ENCODE assay signal across 17 mouse cellular contexts in genomic region chr19:46784502-46784901, GRCm38 (mm10). TPM values are rescaled to one million over a fixed set of nuclear protein-coding genes. Genes with fewer than 3 reads are reported as not detected.
DNase-seq lines count a peak whose midpoint lies in the region; ATAC-seq lines count a peak whose summit lies in the region.
"Had no signal": no experiment of that assay in that cellular context is flagged by ENCODE, and none has a peak within 500 bp of the region (broad histone marks: within the 10 kb centered on the region; RNA-seq: fewer than 3 reads in every experiment).

No protein-coding gene starts in this region.

- peak; percentile 24 for DNase-seq in adrenal gland, postnatal 14 days
- no peak for DNase-seq in adrenal gland, postnatal 4 days (ENCODE audit: low spot score in 2 of 2)
- peak; percentile 34 for DNase-seq in 3T3-L1 (ENCODE audit: low read depth, low spot score)
- no peak for DNase-seq in right cerebral cortex, adult 2 months (ENCODE audit: low spot score in 2 of 2)
- no peak for DNase-seq in embryo, embryonic 10.5 days (ENCODE audit: low spot score)
- no peak for DNase-seq in left cerebral cortex, postnatal 25 days (ENCODE audit: low spot score in 2 of 2)
- DNase-seq: adrenal gland, adult 2 months; gastrocnemius, adult 2 months; heart, postnatal 36 days; kidney, postnatal 14 days; thymus, postnatal 25 days had no signal

- H3K4me3 ChIP-seq in intestine, embryonic 15.5 days (replicated peaks) = no peak overlapping the region
- H3K4me3 ChIP-seq in liver, embryonic 16.5 days (ENCODE audit: low read depth, low read length) = no peak overlapping the region
- H3K4me3 ChIP-seq: embryonic facial prominence, embryonic 15.5 days; gastrocnemius, adult 2 months; limb, embryonic 13.5 days had no signal

- intact Hi-C loops in left cerebral cortex, postnatal 25 days (cut with DNase I) = no loop called here

- 0 out of 2 replicates have a peak overlapping the region, but pooled peaks have one; percentile 14 for H3K4me2 ChIP-seq in intestine, embryonic 15.5 days (replicated peaks)
- H3K4me2 ChIP-seq in liver, embryonic 16.5 days (ENCODE audit: low read depth, low read length) = peak overlapping the region; percentile 10; the same call in 1 of the 2 replicates
- H3K4me2 ChIP-seq: embryonic facial prominence, embryonic 15.5 days; limb, embryonic 13.5 days had no signal

- ATAC-seq in intestine, embryonic 15.5 days = peak; percentile 94
- ATAC-seq in liver, embryonic 16.5 days (ENCODE audit: low read depth) = peak; percentile 70
- ATAC-seq: forebrain, embryonic 14.5 days; hindbrain, postnatal 0 days had no signal

- H3K36me3 ChIP-seq in intestine, embryonic 15.5 days = no peaks in the 10 kb centered on the region
- H3K36me3 ChIP-seq in liver, embryonic 16.5 days (ENCODE audit: control insufficient read depth, insufficient read depth) = no peaks in the 10 kb centered on the region
- H3K36me3 ChIP-seq: embryonic facial prominence, embryonic 15.5 days; limb, embryonic 13.5 days had no signal

- H3K4me1 ChIP-seq in intestine, embryonic 15.5 days (replicated peaks) = peaks cover 6% of the 10 kb centered on the region; the same call in 1 of the 2 replicates
- peaks cover 13% of the 10 kb centered on the region for H3K4me1 ChIP-seq in liver, embryonic 16.5 days (ENCODE audit: control insufficient read depth, low read depth, low read length)
- H3K4me1 ChIP-seq: embryonic facial prominence, embryonic 15.5 days; limb, embryonic 13.5 days had no signal

- no peak overlapping the region for H3K9ac ChIP-seq in intestine, embryonic 15.5 days
- no peak overlapping the region for H3K9ac ChIP-seq in liver, embryonic 16.5 days (ENCODE audit: low read depth, low read length)
- H3K9ac ChIP-seq: embryonic facial prominence, embryonic 15.5 days; limb, embryonic 13.5 days had no signal

- no peaks in the 10 kb centered on the region for H3K27me3 ChIP-seq in intestine, embryonic 15.5 days (replicated peaks)
- no peaks in the 10 kb centered on the region for H3K27me3 ChIP-seq in liver, embryonic 16.5 days (ENCODE audit: control insufficient read depth, insufficient read depth, low read depth, low read length)
- H3K27me3 ChIP-seq: embryonic facial prominence, embryonic 15.5 days; limb, embryonic 13.5 days had no signal

- H3K9me3 ChIP-seq in intestine, embryonic 15.5 days = no peaks in the 10 kb centered on the region
- no peaks in the 10 kb centered on the region for H3K9me3 ChIP-seq in liver, embryonic 16.5 days (replicated peaks; ENCODE audit: control insufficient read depth, low read length)
- H3K9me3 ChIP-seq: embryonic facial prominence, embryonic 15.5 days; limb, embryonic 13.5 days had no signal

- 50% methylated on average over 6 of the region's 6 CpGs for WGBS in intestine, embryonic 15.5 days
- WGBS in liver, embryonic 16.5 days (ENCODE audit: insufficient replicate concordance) = 31% methylated on average over 6 of the region's 6 CpGs

- H3K27ac ChIP-seq in intestine, embryonic 15.5 days = peak overlapping the region; percentile 36; the same call in 1 of the 2 replicates
- H3K27ac ChIP-seq in liver, embryonic 16.5 days (ENCODE audit: low read length) = peak overlapping the region; percentile 25; the same call in 1 of the 2 replicates
- H3K27ac ChIP-seq: embryonic facial prominence, embryonic 15.5 days; gastrocnemius, adult 2 months; hindbrain, postnatal 0 days; limb, embryonic 13.5 days had no signal

RNA-seq across cellular contexts. Expression of gene Cnnm2, which starts 23.1 kb away (rescaled TPM):
- 27.8 and 31.7 TPM in 2 replicates for total RNA-seq in adrenal gland, postnatal 14 days (2021)
- total RNA-seq in adrenal gland, postnatal 4 days (2021) = 10 to 100 TPM; 13.9 to 15.0 TPM
- 2.9 and 3.2 TPM in 2 replicates for polyA plus RNA-seq in intestine, embryonic 15.5 days (2015; fragmentation: Nextera tagmentation; extraction: Ambion mirVana)
- polyA plus RNA-seq in liver, embryonic 16.5 days (2015; fragmentation: Nextera tagmentation; extraction: Ambion mirVana) = 1.2 and 1.4 TPM in 2 replicates
- total RNA-seq in left cerebral cortex, postnatal 25 days (2021) = 10 to 100 TPM; 33.3 to 33.9 TPM

Comparison
In these comparisons a context has a peak if more than half of its experiments do, and no peak if none do; other contexts are left out.
1. DNase-seq: peak in adrenal gland, postnatal 14 days (single experiment) and 3T3-L1 (single experiment); none in adrenal gland, postnatal 4 days (0 of 2), right cerebral cortex, adult 2 months (0 of 2), embryo, embryonic 10.5 days (single experiment) and left cerebral cortex, postnatal 25 days (0 of 2).